Mouse (Mus musculus) intestine, embryonic 15.5 days (tissue): ENCODE results near the gene Dffa. TPM values are rescaled to one million over a fixed set of nuclear protein-coding genes. Genes with fewer than 3 reads are reported as not detected.
A peak's percentile ranks its signal among the peaks of the same experiment; 100 is the strongest.
"Not testable (repeated sequence)": the region's sequence is repeated elsewhere in the genome, so short reads cannot be mapped to it uniquely, and the experiment has no call there.

Experiments
- ATAC-seq: fragments of 200-750 bp; cut with Nextera tagmentation; 2 replicates; pipeline ENCODE4 v1.8.0; 2017; ENCODE audit warnings: moderate TSS enrichment, moderate library complexity
- H3K27ac ChIP-seq: fragments of 300-500 bp; sonication (generic); 2 replicates; pipeline ENCODE4 v1.5.1; 2015; ENCODE audit warnings: mild to moderate bottlenecking, inconsistent platforms
- H3K27me3 ChIP-seq: fragments of 300-500 bp; sonication (generic); replicated peaks from 2 replicates; pipeline ENCODE4 v1.6.1; 2015; ENCODE audit warnings: inconsistent platforms
- H3K36me3 ChIP-seq: fragments of 300-500 bp; sonication (generic); 2 replicates; pipeline ENCODE4 v1.6.1; 2015; ENCODE audit warnings: inconsistent platforms
- H3K4me1 ChIP-seq: fragments of 300-500 bp; sonication (generic); replicated peaks from 2 replicates; pipeline ENCODE4 v1.6.1; 2015; ENCODE audit warnings: inconsistent platforms
- H3K4me2 ChIP-seq: fragments of 300-500 bp; sonication (generic); replicated peaks from 2 replicates; pipeline ENCODE4 v1.6.1; 2015; ENCODE audit warnings: mild to moderate bottlenecking, inconsistent platforms
- H3K4me3 ChIP-seq: fragments of 300-500 bp; sonication (generic); replicated peaks from 2 replicates; pipeline ENCODE4 v1.5.1; 2015; ENCODE audit warnings: inconsistent platforms
- H3K9ac ChIP-seq: fragments of 300-500 bp; sonication (generic); 2 replicates; pipeline ENCODE4 v1.6.1; 2015; ENCODE audit warnings: inconsistent platforms
- H3K9me3 ChIP-seq: fragments of 300-500 bp; sonication (generic); 2 replicates; pipeline ENCODE4 v1.6.1; 2016; ENCODE audit warnings: inconsistent platforms
- WGBS: fragments of 180-500 bp; shearing (Covaris S2); methylation state at CpG from one replicate; pipeline ENCODE4 v1.1.7; 2015; 5-methylcytosine and 5-hydroxymethylcytosine counted together
- polyA plus RNA-seq: library from polyadenylated mRNA; unstranded; fragments of >200 nt; fragmentation: Nextera tagmentation; extraction: Ambion mirVana; gene quantifications from 2 replicates; pipeline ENCODE4 v1.2.1, GENCODE M21; 2015

Gene Dffa
- polyA plus RNA-seq, 1 experiment from 2014 or later: 44.9 TPM

GRCm38 (mm10) chr4:149099369-149100017 lies 4.5 kb upstream of the Dffa start, which contains the start of gene Pex14:
Pex14 (minus strand) TSS chr4:149099876.
- H3K4me2 ChIP-seq: peak within 1 kb of the TSS; percentile 91
- no peaks in the 10 kb centered on the region for H3K36me3 ChIP-seq
- H3K9ac ChIP-seq: peak within 1 kb of the TSS; percentile 97
- under 1% methylated on average over 50 of the region's 50 CpGs for WGBS
- no peaks in the 10 kb centered on the region for H3K9me3 ChIP-seq
- peak within 1 kb of the TSS; percentile 11; the same call in 1 of the 2 replicates for H3K27ac ChIP-seq
- H3K27me3 ChIP-seq: no peaks in the 10 kb centered on the region
- peaks cover 14% of the 10 kb centered on the region for H3K4me1 ChIP-seq
- H3K4me3 ChIP-seq: peak within 1 kb of the TSS; percentile 100
- ATAC-seq: peak; percentile 79

- not testable (repeated sequence) for H3K9me3 ChIP-seq, H3K27me3 ChIP-seq, H3K27ac ChIP-seq, ATAC-seq, H3K4me2 ChIP-seq, H3K4me3 ChIP-seq, H3K9ac ChIP-seq, H3K36me3 ChIP-seq
- WGBS: 84% methylated on average over 12 of the region's 12 CpGs
- peaks cover 20% of the 10 kb centered on the region for H3K4me1 ChIP-seq
Measured at GRCm38 (mm10) chr4:149100449-149100848, 3.5 kb upstream of the Dffa start.

- Histone ChIP-seq H3K4me1 (peaks cover 20% of the 10 kb centered on the region), H3K4me2 (no peak overlapping the region), H3K36me3 (0 out of 2 replicates have a peak, but pooled peaks cover 3% of the 10 kb centered on the region), H3K4me3 (no peak overlapping the region), H3K9ac (no peak overlapping the region), H3K27me3 (no peaks in the 10 kb centered on the region), H3K9me3 (no peaks in the 10 kb centered on the region), H3K27ac (no peak overlapping the region)
- no peak for ATAC-seq
- WGBS: 84% methylated on average over 3 of the region's 3 CpGs
Measured at GRCm38 (mm10) chr4:149101456-149101855, 2.5 kb upstream of the Dffa start.

GRCm38 (mm10) chr4:149119978-149120562 lies 16.1 kb downstream of the Dffa start:
- H3K4me2 ChIP-seq, H3K4me3 ChIP-seq, H3K4me1 ChIP-seq, ATAC-seq, H3K36me3 ChIP-seq, H3K9me3 ChIP-seq, H3K27me3 ChIP-seq, H3K27ac ChIP-seq, H3K9ac ChIP-seq: not testable (repeated sequence)
- 85% methylated on average over 12 of the region's 12 CpGs for WGBS

- Histone ChIP-seq H3K4me2 (no peak overlapping the region), H3K4me3 (no peak overlapping the region), H3K27ac (no peak overlapping the region), H3K4me1 (0 out of 2 replicates have a peak, but pooled peaks cover 6% of the 10 kb centered on the region), H3K36me3 (no peaks in the 10 kb centered on the region; the same call in 1 of the 2 replicates), H3K9me3 (no peaks in the 10 kb centered on the region), H3K9ac (no peak overlapping the region), H3K27me3 (no peaks in the 10 kb centered on the region)
- WGBS: 47% methylated on average over 5 of the region's 5 CpGs
- peak; percentile 81 for ATAC-seq
Measured at GRCm38 (mm10) chr4:149123432-149123831, 19.5 kb downstream of the Dffa start.

- Histone ChIP-seq H3K27me3 (no peaks in the 10 kb centered on the region), H3K9ac (no peak overlapping the region), H3K9me3 (no peaks in the 10 kb centered on the region), H3K36me3 (peaks cover 3% of the 10 kb centered on the region; the same call in 1 of the 2 replicates), H3K27ac (no peak overlapping the region), H3K4me3 (no peak overlapping the region), H3K4me1 (0 out of 2 replicates have a peak, but pooled peaks cover 6% of the 10 kb centered on the region), H3K4me2 (no peak overlapping the region)
- WGBS: 74% methylated on average over 11 of the region's 11 CpGs
- no peak for ATAC-seq
Measured at GRCm38 (mm10) chr4:149125341-149126114, 21.6 kb downstream of the Dffa start.

GRCm38 (mm10) chr4:149126115-149126509 lies 22.2 kb downstream of the Dffa start:
- no peak for ATAC-seq
- 61% methylated on average over 6 of the region's 6 CpGs for WGBS
- Histone ChIP-seq H3K27ac (no peak overlapping the region), H3K36me3 (peaks cover 3% of the 10 kb centered on the region; the same call in 1 of the 2 replicates), H3K4me2 (no peak overlapping the region), H3K4me1 (0 out of 2 replicates have a peak, but pooled peaks cover 6% of the 10 kb centered on the region), H3K4me3 (no peak overlapping the region), H3K9ac (no peak overlapping the region), H3K9me3 (no peaks in the 10 kb centered on the region), H3K27me3 (no peaks in the 10 kb centered on the region)

- WGBS: 81% methylated on average over 11 of the region's 11 CpGs
Measured at GRCm38 (mm10) chr4:149126663-149127062, 22.7 kb downstream of the Dffa start, which contains the start of gene Cort. Cort (minus strand) TSS chr4:149126763.

GRCm38 (mm10) chr4:149128467-149128866 lies 24.5 kb downstream of the Dffa start:
- H3K9ac ChIP-seq: no peak overlapping the region
- no peaks in the 10 kb centered on the region for H3K9me3 ChIP-seq
- peaks cover 3% of the 10 kb centered on the region; the same call in 1 of the 2 replicates for H3K36me3 ChIP-seq
- H3K27me3 ChIP-seq: no peaks in the 10 kb centered on the region
- no peak overlapping the region for H3K27ac ChIP-seq
- H3K4me2 ChIP-seq: no peak overlapping the region
- WGBS: 70% methylated on average over 18 of the region's 18 CpGs
- ATAC-seq: no peak
- H3K4me1 ChIP-seq: 0 out of 2 replicates have a peak, but pooled peaks cover 5% of the 10 kb centered on the region
- no peak overlapping the region for H3K4me3 ChIP-seq

More at GRCm38 (mm10) chr4:149126663-149127062, 22.7 kb downstream of the Dffa start, which contains the start of gene Cort:
- H3K27ac ChIP-seq: no peak within 1 kb of the TSS
- no peaks in the 10 kb centered on the region for H3K27me3 ChIP-seq
- no peaks in the 10 kb centered on the region for H3K9me3 ChIP-seq
- H3K9ac ChIP-seq: no peak within 1 kb of the TSS
- H3K4me3 ChIP-seq: no peak within 1 kb of the TSS
- no peak for ATAC-seq
- H3K36me3 ChIP-seq: peaks cover 3% of the 10 kb centered on the region; the same call in 1 of the 2 replicates
- 0 out of 2 replicates have a peak, but pooled peaks cover 6% of the 10 kb centered on the region for H3K4me1 ChIP-seq
- no peak within 1 kb of the TSS for H3K4me2 ChIP-seq

GRCm38 (mm10) chr4:149131021-149131752 lies 27.2 kb downstream of the Dffa start:
- Histone ChIP-seq H3K9me3 (no peaks in the 10 kb centered on the region), H3K36me3 (peaks cover 3% of the 10 kb centered on the region; the same call in 1 of the 2 replicates), H3K4me2 (no peak overlapping the region), H3K27ac (no peak overlapping the region), H3K4me3 (no peak overlapping the region), H3K4me1 (0 out of 2 replicates have a peak, but pooled peaks cover 3% of the 10 kb centered on the region), H3K27me3 (no peaks in the 10 kb centered on the region), H3K9ac (no peak overlapping the region)
- no peak for ATAC-seq
- WGBS: 90% methylated on average over 23 of the region's 23 CpGs

- no peak for ATAC-seq
- H3K27me3 ChIP-seq: no peaks in the 10 kb centered on the region
- H3K9me3 ChIP-seq: no peaks in the 10 kb centered on the region
- H3K27ac ChIP-seq: no peak overlapping the region
- no peak overlapping the region for H3K9ac ChIP-seq
- no peak overlapping the region for H3K4me2 ChIP-seq
- peaks cover 3% of the 10 kb centered on the region; the same call in 1 of the 2 replicates for H3K36me3 ChIP-seq
- peaks cover 11% of the 10 kb centered on the region for H3K4me1 ChIP-seq
- WGBS: 58% methylated on average over 21 of the region's 21 CpGs
- H3K4me3 ChIP-seq: no peak overlapping the region
Measured at GRCm38 (mm10) chr4:149131789-149132565, 28.0 kb downstream of the Dffa start.
